ENCODE assay signal across 12 mouse cellular contexts in the genomic region with DNA sequence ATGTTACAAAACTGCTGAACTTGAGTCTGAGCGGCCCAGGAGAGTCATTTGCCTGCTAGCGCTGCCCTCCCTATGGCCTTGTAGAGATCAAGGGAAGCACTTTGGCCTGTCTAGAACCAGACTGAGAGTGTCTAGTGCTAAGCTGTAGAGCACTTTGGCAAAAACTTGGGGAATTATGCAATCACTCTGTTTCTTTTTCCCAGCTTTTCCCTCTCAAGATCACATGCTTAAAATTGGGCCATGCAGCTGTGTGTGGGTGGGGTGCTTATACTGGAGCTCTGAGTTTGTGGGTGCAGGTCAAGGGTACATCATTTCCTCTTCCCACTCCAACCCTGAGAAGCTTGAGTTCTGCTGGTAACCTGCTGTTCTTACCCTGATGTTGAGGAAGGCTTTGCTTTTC. TPM values are rescaled to one million over a fixed set of nuclear protein-coding genes. Genes with fewer than 3 reads are reported as not detected.
DNase-seq lines count a peak whose midpoint lies in the region; ATAC-seq and TF ChIP-seq lines count a peak whose summit lies in the region.
"Had no signal": no experiment of that assay in that cellular context is flagged by ENCODE, and none has a peak within 500 bp of the region (broad histone marks: within the 10 kb centered on the region; RNA-seq: fewer than 3 reads in every experiment).

No protein-coding gene starts in this region.

- no peak overlapping the region for H3K4me3 ChIP-seq in liver, adult 2 months (ENCODE audit: insufficient read depth, low read depth, low read length)
- no peak overlapping the region for H3K4me3 ChIP-seq in midbrain, embryonic 14.5 days (replicated peaks; ENCODE audit: low read depth, low read length)
- H3K4me3 ChIP-seq in forebrain, embryonic 14.5 days (ENCODE audit: low read depth, low read length), result no peak overlapping the region

- H3K27ac ChIP-seq in liver, adult 2 months (replicated peaks; ENCODE audit: insufficient read depth, low read depth, low read length), result no peak overlapping the region
- H3K27ac ChIP-seq in midbrain, embryonic 14.5 days (replicated peaks; ENCODE audit: low read depth, low read length), result no peak overlapping the region
- H3K27ac ChIP-seq in forebrain, embryonic 14.5 days (ENCODE audit: low read depth, low read length), result no peak overlapping the region

- H3K9me3 ChIP-seq in midbrain, embryonic 14.5 days (ENCODE audit: control insufficient read depth, low read length), result no peaks in the 10 kb centered on the region
- H3K9me3 ChIP-seq in forebrain, embryonic 14.5 days (replicated peaks; ENCODE audit: control insufficient read depth, low read length), result no peaks in the 10 kb centered on the region

- no peaks in the 10 kb centered on the region for H3K4me1 ChIP-seq in liver, adult 2 months (ENCODE audit: control insufficient read depth, insufficient read depth, low read length)
- H3K4me1 ChIP-seq in midbrain, embryonic 14.5 days (ENCODE audit: control insufficient read depth, insufficient read depth, low read length), result no peaks in the 10 kb centered on the region
- 0 out of 2 replicates have a peak, but pooled peaks cover 3% of the 10 kb centered on the region for H3K4me1 ChIP-seq in forebrain, embryonic 14.5 days (ENCODE audit: control insufficient read depth, insufficient read depth, low read length)

- no peak for TF ChIP-seq POLR2A in liver, adult 2 months (IDR thresholded peaks at IDR 0.05; ENCODE audit: extremely low read depth, insufficient read depth, low read length)

- H3K9ac ChIP-seq in liver, adult 2 months (ENCODE audit: low read depth, low read length), result no peak overlapping the region
- H3K9ac ChIP-seq in midbrain, embryonic 14.5 days (replicated peaks; ENCODE audit: low read length), result no peak overlapping the region
- no peak overlapping the region for H3K9ac ChIP-seq in forebrain, embryonic 14.5 days (ENCODE audit: low read length)

- ATAC-seq in midbrain, embryonic 14.5 days (ENCODE audit: low FRiP score, low TSS enrichment), result no peak
- no peak for ATAC-seq in forebrain, embryonic 14.5 days

- H3K79me2 ChIP-seq in liver, adult 2 months (ENCODE audit: control insufficient read depth, insufficient read depth, low read length), result no peaks in the 10 kb centered on the region

- H3K4me2 ChIP-seq in midbrain, embryonic 14.5 days (ENCODE audit: low read length), result no peak overlapping the region
- H3K4me2 ChIP-seq in forebrain, embryonic 14.5 days (ENCODE audit: low read length), result no peak overlapping the region

- intact Hi-C loops in left cerebral cortex, postnatal 25 days (cut with DNase I), result no loop called here

- H3K27me3 ChIP-seq in liver, adult 2 months (ENCODE audit: control insufficient read depth, insufficient read depth, low read length), result no peaks in the 10 kb centered on the region
- H3K27me3 ChIP-seq in midbrain, embryonic 14.5 days (ENCODE audit: control insufficient read depth, insufficient read depth, low read length), result no peaks in the 10 kb centered on the region
- no peaks in the 10 kb centered on the region for H3K27me3 ChIP-seq in forebrain, embryonic 14.5 days (replicated peaks; ENCODE audit: control insufficient read depth, insufficient read depth, low read length)

- DNase-seq in adrenal gland, adult 2 months, result peak; percentile 9
- DNase-seq in adrenal gland, postnatal 4 days (ENCODE audit: low spot score in 2 of 2), result no peak
- peak; percentile 6 for DNase-seq in liver, adult 2 months (ENCODE audit: extremely low read depth, low read depth, low spot score)
- DNase-seq in liver, result no peak
- peak; percentile 21 to 86 for DNase-seq in left cerebral cortex, postnatal 25 days (ENCODE audit: low spot score in 2 of 2)
- DNase-seq in thymus, postnatal 0 days (ENCODE audit: low spot score), result peak; percentile 20
- no peak for DNase-seq in midbrain, embryonic 14.5 days
- no peak for DNase-seq in forebrain, embryonic 14.5 days (ENCODE audit: low spot score)
- DNase-seq: cerebellum, postnatal 14 days had no signal

- WGBS in liver, adult 2 months, result 86% methylated on average over 2 of the region's 2 CpGs
- 91% methylated on average over 2 of the region's 2 CpGs for WGBS in midbrain, embryonic 14.5 days
- WGBS in forebrain, embryonic 14.5 days, result 92% methylated on average over 2 of the region's 2 CpGs

- H3K36me3 ChIP-seq in liver, adult 2 months (ENCODE audit: control insufficient read depth, insufficient read depth, low read length), result no peaks in the 10 kb centered on the region
- no peaks in the 10 kb centered on the region for H3K36me3 ChIP-seq in midbrain, embryonic 14.5 days (ENCODE audit: control insufficient read depth, insufficient read depth, low read length)
- no peaks in the 10 kb centered on the region for H3K36me3 ChIP-seq in forebrain, embryonic 14.5 days (ENCODE audit: control insufficient read depth, insufficient read depth, low read length)

- no peak for TF ChIP-seq CTCF in liver, adult 2 months (IDR thresholded peaks at IDR 0.05; ENCODE audit: low read depth, low read length)

RNA-seq across cellular contexts. Expression of a gene that starts 32.6 kb away (rescaled TPM):
- total RNA-seq in adrenal gland, adult 2 months (2021), result 1 to 10 TPM; 1.1 to 1.5 TPM
- not detected in 2 replicates for polyA plus RNA-seq in adrenal gland, adult 2 months (2012; rRNA removed)
- 1 to 10 TPM; 2.5 to 2.9 TPM for total RNA-seq in adrenal gland, postnatal 4 days (2021)
- not detected in 2 replicates for total RNA-seq in liver, adult 2 months (2014; rRNA removed)
- polyA plus RNA-seq in liver, adult 2 months (2012; rRNA removed), result not detected in 2 replicates
- total RNA-seq in left cerebral cortex, postnatal 25 days (2021), result 1 to 10 TPM; 1.4 to 1.6 TPM
- not detected in 2 replicates for polyA plus RNA-seq in thymus, postnatal 0 days (2015; fragmentation: Nextera tagmentation; extraction: Ambion mirVana)
- not detected in 2 replicates for polyA plus RNA-seq in midbrain, embryonic 14.5 days (2014; fragmentation: Nextera tagmentation; extraction: Ambion mirVana)
- polyA plus RNA-seq in forebrain, embryonic 14.5 days (2014; fragmentation: Nextera tagmentation; extraction: Ambion mirVana), result not detected in 2 replicates
- total RNA-seq: monocyte, adult 5-6 weeks had no signal
- polyA plus RNA-seq: heart, embryonic 16.5 days; spleen, adult 2 months had no signal

RNA-seq across cellular contexts. Expression of a gene that starts 38.4 kb away (rescaled TPM):
- 1 to 10 TPM; 1.1 to 1.5 TPM for total RNA-seq in adrenal gland, adult 2 months (2021)
- not detected in 2 replicates for polyA plus RNA-seq in adrenal gland, adult 2 months (2012; rRNA removed)
- total RNA-seq in adrenal gland, postnatal 4 days (2021), result 1 to 10 TPM; 2.5 to 2.9 TPM
- total RNA-seq in liver, adult 2 months (2014; rRNA removed), result not detected in 2 replicates
- not detected in 2 replicates for polyA plus RNA-seq in liver, adult 2 months (2012; rRNA removed)
- total RNA-seq in left cerebral cortex, postnatal 25 days (2021), result 1 to 10 TPM; 1.4 to 1.6 TPM
- not detected in 2 replicates for polyA plus RNA-seq in thymus, postnatal 0 days (2015; fragmentation: Nextera tagmentation; extraction: Ambion mirVana)
- not detected in 2 replicates for polyA plus RNA-seq in midbrain, embryonic 14.5 days (2014; fragmentation: Nextera tagmentation; extraction: Ambion mirVana)
- not detected in 2 replicates for polyA plus RNA-seq in forebrain, embryonic 14.5 days (2014; fragmentation: Nextera tagmentation; extraction: Ambion mirVana)
- total RNA-seq: monocyte, adult 5-6 weeks had no signal
- polyA plus RNA-seq: heart, embryonic 16.5 days; spleen, adult 2 months had no signal

RNA-seq across cellular contexts. Expression of a gene that starts 44.2 kb away (rescaled TPM):
- total RNA-seq in adrenal gland, adult 2 months (2021), result 1 to 10 TPM; 1.1 to 1.5 TPM
- not detected in 2 replicates for polyA plus RNA-seq in adrenal gland, adult 2 months (2012; rRNA removed)
- total RNA-seq in adrenal gland, postnatal 4 days (2021), result 1 to 10 TPM; 2.5 to 2.9 TPM
- total RNA-seq in liver, adult 2 months (2014; rRNA removed), result not detected in 2 replicates
- not detected in 2 replicates for polyA plus RNA-seq in liver, adult 2 months (2012; rRNA removed)
- 1 to 10 TPM; 1.4 to 1.6 TPM for total RNA-seq in left cerebral cortex, postnatal 25 days (2021)
- not detected in 2 replicates for polyA plus RNA-seq in thymus, postnatal 0 days (2015; fragmentation: Nextera tagmentation; extraction: Ambion mirVana)
- polyA plus RNA-seq in midbrain, embryonic 14.5 days (2014; fragmentation: Nextera tagmentation; extraction: Ambion mirVana), result not detected in 2 replicates
- polyA plus RNA-seq in forebrain, embryonic 14.5 days (2014; fragmentation: Nextera tagmentation; extraction: Ambion mirVana), result not detected in 2 replicates
- total RNA-seq: monocyte, adult 5-6 weeks had no signal
- polyA plus RNA-seq: heart, embryonic 16.5 days; spleen, adult 2 months had no signal

RNA-seq across cellular contexts. Expression of a gene that starts 50.0 kb away (rescaled TPM):
- 1 to 10 TPM; 1.1 to 1.5 TPM for total RNA-seq in adrenal gland, adult 2 months (2021)
- not detected in 2 replicates for polyA plus RNA-seq in adrenal gland, adult 2 months (2012; rRNA removed)
- 1 to 10 TPM; 2.5 to 2.9 TPM for total RNA-seq in adrenal gland, postnatal 4 days (2021)
- total RNA-seq in liver, adult 2 months (2014; rRNA removed), result not detected in 2 replicates
- not detected in 2 replicates for polyA plus RNA-seq in liver, adult 2 months (2012; rRNA removed)
- 1 to 10 TPM; 1.4 to 1.6 TPM for total RNA-seq in left cerebral cortex, postnatal 25 days (2021)
- polyA plus RNA-seq in thymus, postnatal 0 days (2015; fragmentation: Nextera tagmentation; extraction: Ambion mirVana), result not detected in 2 replicates
- not detected in 2 replicates for polyA plus RNA-seq in midbrain, embryonic 14.5 days (2014; fragmentation: Nextera tagmentation; extraction: Ambion mirVana)
- polyA plus RNA-seq in forebrain, embryonic 14.5 days (2014; fragmentation: Nextera tagmentation; extraction: Ambion mirVana), result not detected in 2 replicates
- total RNA-seq: monocyte, adult 5-6 weeks had no signal
- polyA plus RNA-seq: heart, embryonic 16.5 days; spleen, adult 2 months had no signal

RNA-seq across cellular contexts. Expression of a gene that starts 55.8 kb away (rescaled TPM):
- total RNA-seq in adrenal gland, adult 2 months (2021), result 1 to 10 TPM in 1 of 2 experiments, not detected in 1; 1.1 TPM
- polyA plus RNA-seq in adrenal gland, adult 2 months (2012; rRNA removed), result not detected in 2 replicates
- not detected for total RNA-seq in adrenal gland, postnatal 4 days (2021)
- not detected in 2 replicates for total RNA-seq in liver, adult 2 months (2014; rRNA removed)
- not detected in 2 replicates for polyA plus RNA-seq in liver, adult 2 months (2012; rRNA removed)
- 1 to 10 TPM in 1 of 2 experiments, not detected in 1; 1.4 TPM for total RNA-seq in left cerebral cortex, postnatal 25 days (2021)
- not detected in 2 replicates for polyA plus RNA-seq in thymus, postnatal 0 days (2015; fragmentation: Nextera tagmentation; extraction: Ambion mirVana)
- polyA plus RNA-seq in midbrain, embryonic 14.5 days (2014; fragmentation: Nextera tagmentation; extraction: Ambion mirVana), result not detected in 2 replicates
- polyA plus RNA-seq in forebrain, embryonic 14.5 days (2014; fragmentation: Nextera tagmentation; extraction: Ambion mirVana), result not detected in 2 replicates
- total RNA-seq: monocyte, adult 5-6 weeks had no signal
- polyA plus RNA-seq: heart, embryonic 16.5 days; spleen, adult 2 months had no signal

Comparison
In these comparisons a context has a peak if more than half of its experiments do, and no peak if none do; other contexts are left out.
1. DNase-seq: peak in adrenal gland, adult 2 months (single experiment), liver, adult 2 months (single experiment), left cerebral cortex, postnatal 25 days (2 of 2) and thymus, postnatal 0 days (single experiment); none in adrenal gland, postnatal 4 days (0 of 2), liver (single experiment), midbrain, embryonic 14.5 days (single experiment) and forebrain, embryonic 14.5 days (single experiment).